Mouse (Mus musculus) stomach, embryonic 16.5 days (tissue): Measurements from ENCODE around the gene Ubiad1. TPM values are rescaled to one million over a fixed set of nuclear protein-coding genes. Genes with fewer than 3 reads are reported as not detected.

Source experiments
- ATAC-seq: fragments of 200-750 bp; cut with Nextera tagmentation; 2 replicates; pipeline ENCODE4 v1.8.0; 2017; ENCODE audit warnings: moderate number of reproducible peaks, moderate TSS enrichment; ENCODE audit not compliant: insufficient read depth, low FRiP score
- H3K27ac ChIP-seq: fragments of 300-500 bp; sonication (generic); 2 replicates; pipeline ENCODE4 v1.5.1; 2014; ENCODE audit warnings: low read length
- H3K27me3 ChIP-seq: fragments of 300-500 bp; sonication (generic); 2 replicates; pipeline ENCODE4 v1.6.1; 2014; ENCODE audit warnings: low read length, control low read depth, mixed read lengths; ENCODE audit not compliant: control insufficient read depth, insufficient read depth
- H3K36me3 ChIP-seq: fragments of 300-500 bp; sonication (generic); 2 replicates; pipeline ENCODE4 v1.6.1; 2014; ENCODE audit warnings: low read length; ENCODE audit not compliant: control insufficient read depth, insufficient read depth
- H3K4me1 ChIP-seq: fragments of 300-500 bp; sonication (generic); 2 replicates; pipeline ENCODE4 v1.6.1; 2014; ENCODE audit warnings: low read length, control low read depth, mixed read lengths; ENCODE audit not compliant: control insufficient read depth, insufficient read depth
- H3K4me2 ChIP-seq: fragments of 300-500 bp; sonication (generic); 2 replicates; pipeline ENCODE4 v1.6.1; 2014; ENCODE audit warnings: low read depth, low read length, mixed read lengths
- H3K4me3 ChIP-seq: fragments of 300-500 bp; sonication (generic); replicated peaks from 2 replicates; pipeline ENCODE4 v1.5.1; 2014; ENCODE audit warnings: mild to moderate bottlenecking, low read length
- H3K9ac ChIP-seq: fragments of 300-500 bp; sonication (generic); 2 replicates; pipeline ENCODE4 v1.6.1; 2014; ENCODE audit warnings: low read length
- H3K9me3 ChIP-seq: fragments of 300-500 bp; sonication (generic); replicated peaks from 2 replicates; pipeline ENCODE4 v1.6.1; 2016; ENCODE audit warnings: low read length, control low read depth; ENCODE audit not compliant: control insufficient read depth
- WGBS: fragments of 180-500 bp; shearing (Covaris S2); extraction: QIAGEN DNeasy Blood & Tissue Kit; methylation state at CpG from one replicate; pipeline ENCODE4 v1.1.7; 2014; 5-methylcytosine and 5-hydroxymethylcytosine counted together
- polyA plus RNA-seq: library from polyadenylated mRNA; unstranded; fragments of >200 nt; fragmentation: Nextera tagmentation; extraction: Ambion mirVana; gene quantifications from 2 replicates; pipeline ENCODE4 v1.2.1, GENCODE M21; 2015

The Ubiad1 gene
- polyA plus RNA-seq = 20.0 and 23.7 TPM in 2 replicates

GRCm38 (mm10) chr4:148444250-148444967 lies at the start of gene Ubiad1:
Gene Ubiad1, minus strand, starts transcription at chr4:148444771.
- WGBS = under 1% methylated on average over 46 of the region's 46 CpGs
- no peaks in the 10 kb centered on the region for H3K9me3 ChIP-seq
- peak within 1 kb of the TSS; percentile 84 for H3K4me2 ChIP-seq
- H3K9ac ChIP-seq = peak within 1 kb of the TSS; percentile 92
- no peaks in the 10 kb centered on the region for H3K27me3 ChIP-seq
- peaks cover 15% of the 10 kb centered on the region for H3K4me1 ChIP-seq
- peak; percentile 79 for ATAC-seq
- peak within 1 kb of the TSS; percentile 71 for H3K27ac ChIP-seq
- no peaks in the 10 kb centered on the region for H3K36me3 ChIP-seq
- H3K4me3 ChIP-seq = peak within 1 kb of the TSS; percentile 87

GRCm38 (mm10) chr4:148491448-148491847 lies 46.9 kb upstream of the Ubiad1 start:
- WGBS = 88% methylated on average over 7 of the region's 7 CpGs
- Histone ChIP-seq H3K4me1 (no peaks in the 10 kb centered on the region), H3K27ac (no peak overlapping the region), H3K4me3 (no peak overlapping the region), H3K4me2 (no peak overlapping the region), H3K9me3 (no peaks in the 10 kb centered on the region), H3K9ac (no peak overlapping the region), H3K36me3 (peaks cover 33% of the 10 kb centered on the region), H3K27me3 (no peaks in the 10 kb centered on the region)
- ATAC-seq = no peak

GRCm38 (mm10) chr4:148490502-148490901 lies 45.9 kb upstream of the Ubiad1 start:
- Histone ChIP-seq H3K4me1 (no peaks in the 10 kb centered on the region), H3K4me3 (no peak overlapping the region), H3K27me3 (no peaks in the 10 kb centered on the region), H3K27ac (no peak overlapping the region), H3K36me3 (peaks cover 35% of the 10 kb centered on the region), H3K9me3 (no peaks in the 10 kb centered on the region), H3K4me2 (no peak overlapping the region), H3K9ac (no peak overlapping the region)
- ATAC-seq = no peak
- 59% methylated on average over 6 of the region's 6 CpGs for WGBS

- Histone ChIP-seq H3K27ac (no peak overlapping the region), H3K4me3 (no peak overlapping the region), H3K9ac (no peak overlapping the region), H3K27me3 (no peaks in the 10 kb centered on the region), H3K4me1 (no peaks in the 10 kb centered on the region), H3K36me3 (peaks cover 44% of the 10 kb centered on the region), H3K4me2 (no peak overlapping the region), H3K9me3 (no peaks in the 10 kb centered on the region)
- WGBS = 70% methylated on average over 2 of the region's 2 CpGs
- ATAC-seq = no peak
These were observed 43.3 kb upstream of the Ubiad1 start for GRCm38 (mm10) chr4:148487841-148488240.

GRCm38 (mm10) chr4:148484511-148484910 lies 39.9 kb upstream of the Ubiad1 start:
- Histone ChIP-seq H3K9me3 (no peaks in the 10 kb centered on the region), H3K4me1 (no peaks in the 10 kb centered on the region), H3K36me3 (peaks cover 40% of the 10 kb centered on the region), H3K27ac (no peak overlapping the region), H3K4me2 (no peak overlapping the region), H3K9ac (no peak overlapping the region), H3K27me3 (no peaks in the 10 kb centered on the region), H3K4me3 (no peak overlapping the region)
- WGBS = 95% methylated on average over 12 of the region's 12 CpGs
- no peak for ATAC-seq

GRCm38 (mm10) chr4:148481557-148482168 lies 37.1 kb upstream of the Ubiad1 start:
- WGBS = 86% methylated on average over 2 of the region's 2 CpGs
- no peak for ATAC-seq
- Histone ChIP-seq H3K4me2 (no peak overlapping the region), H3K27ac (no peak overlapping the region), H3K4me3 (no peak overlapping the region), H3K36me3 (peaks cover 28% of the 10 kb centered on the region), H3K27me3 (no peaks in the 10 kb centered on the region), H3K9ac (no peak overlapping the region), H3K9me3 (no peaks in the 10 kb centered on the region), H3K4me1 (no peaks in the 10 kb centered on the region)

- Histone ChIP-seq H3K9ac (no peak overlapping the region), H3K36me3 (peaks cover 22% of the 10 kb centered on the region), H3K9me3 (no peaks in the 10 kb centered on the region), H3K4me2 (no peak overlapping the region), H3K27ac (no peak overlapping the region), H3K27me3 (no peaks in the 10 kb centered on the region), H3K4me1 (no peaks in the 10 kb centered on the region), H3K4me3 (no peak overlapping the region)
- ATAC-seq = no peak
- 100% methylated on average over 2 of the region's 2 CpGs for WGBS
These were observed 35.7 kb upstream of the Ubiad1 start for GRCm38 (mm10) chr4:148480245-148480644.

- ATAC-seq = no peak
- Histone ChIP-seq H3K27ac (no peak overlapping the region), H3K4me1 (no peaks in the 10 kb centered on the region), H3K4me2 (no peak overlapping the region), H3K9ac (no peak overlapping the region), H3K36me3 (peaks cover 23% of the 10 kb centered on the region), H3K27me3 (no peaks in the 10 kb centered on the region), H3K4me3 (no peak overlapping the region), H3K9me3 (no peaks in the 10 kb centered on the region)
- WGBS = 88% methylated on average over 5 of the region's 5 CpGs
These were observed 28.9 kb upstream of the Ubiad1 start for GRCm38 (mm10) chr4:148473496-148473895.

GRCm38 (mm10) chr4:148472436-148473174 lies 28.0 kb upstream of the Ubiad1 start:
- Histone ChIP-seq H3K9me3 (no peaks in the 10 kb centered on the region), H3K27ac (no peak overlapping the region)
- no peak for ATAC-seq

More at GRCm38 (mm10) chr4:148472436-148473174, 28.0 kb upstream of the Ubiad1 start:
- no peaks in the 10 kb centered on the region for H3K4me1 ChIP-seq
- no peak overlapping the region for H3K9ac ChIP-seq
- WGBS = 90% methylated on average over 8 of the region's 8 CpGs
- no peak overlapping the region for H3K4me3 ChIP-seq
- H3K4me2 ChIP-seq = no peak overlapping the region
- peaks cover 30% of the 10 kb centered on the region for H3K36me3 ChIP-seq
- no peaks in the 10 kb centered on the region for H3K27me3 ChIP-seq
